Mouse (Mus musculus): Measurements from ENCODE around the gene Wdr20.

DNA sequence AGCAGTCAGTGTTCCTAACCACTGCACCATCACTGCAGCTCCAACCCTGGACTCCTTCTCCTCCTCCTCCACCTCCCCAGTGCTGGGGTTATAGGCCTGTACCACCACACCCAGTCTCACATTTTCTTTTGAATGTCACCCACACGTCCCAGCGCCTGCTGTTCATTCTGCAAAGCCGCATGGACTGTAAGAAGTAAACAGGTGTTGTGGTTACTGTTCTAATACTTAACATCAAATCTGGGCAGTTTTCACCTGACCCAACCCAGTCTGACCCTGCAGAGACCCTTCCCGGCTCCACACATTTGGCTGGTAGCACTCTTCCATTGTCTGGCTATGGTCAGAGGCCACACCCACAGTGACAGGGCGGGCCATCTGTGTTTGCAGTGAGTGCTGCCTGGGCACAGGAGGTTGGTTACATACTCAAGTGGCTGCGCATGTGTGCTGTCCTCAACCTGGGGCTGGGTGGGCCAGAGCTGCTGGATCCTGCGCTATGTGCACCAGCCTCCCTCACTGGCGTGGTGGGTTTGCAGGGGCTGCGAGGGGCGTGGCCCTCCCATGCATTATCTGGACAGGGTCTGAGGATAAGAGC, 64.2 kb downstream of the Wdr20 start:
- TF ChIP-seq USF1 (IDR thresholded peaks at IDR 0.05; ENCODE audit: low read depth) = no peak
- TF ChIP-seq MYOG (IDR thresholded peaks at IDR 0.05; ENCODE audit: control insufficient read depth, extremely low read depth, insufficient read length) = no peak
- TF ChIP-seq CTCF (IDR thresholded peaks at IDR 0.05; ENCODE audit: control insufficient read depth, insufficient read depth, insufficient read length) = no peak

Measured in C2C12 (cell line).